Mouse (Mus musculus) bone marrow macrophage, adult 2 months (primary cell): ENCODE measurements around the gene Ssbp2. TPM values are rescaled to one million over a fixed set of nuclear protein-coding genes. Genes with fewer than 3 reads are reported as not detected.

ENCODE experiments used
- H3K27ac ChIP-seq: 2 replicates; pipeline ENCODE4 v1.5.1; 2012; ENCODE audit warnings: low read depth, low read length; ENCODE audit not compliant: insufficient read depth
- H3K4me1 ChIP-seq: 2 replicates; pipeline ENCODE4 v1.6.1; 2012; ENCODE audit warnings: low read length; ENCODE audit not compliant: control insufficient read depth, insufficient read depth
- H3K4me3 ChIP-seq: 2 replicates; pipeline ENCODE4 v1.5.1; 2012; ENCODE audit warnings: mild to moderate bottlenecking, low read length, moderate library complexity; ENCODE audit not compliant: insufficient read depth
- CTCF ChIP-seq: IDR thresholded peaks from 2 replicates; pipeline ENCODE4 v1.5.1; 2012; ENCODE audit warnings: low read depth, mild to moderate bottlenecking, low read length, moderate library complexity
- POLR2A ChIP-seq: IDR thresholded peaks from 2 replicates; pipeline ENCODE4 v1.6.1; 2012; ENCODE audit warnings: mild to moderate bottlenecking, low read depth, low read length, borderline replicate concordance
- polyA plus RNA-seq: library from polyadenylated mRNA; stranded (reverse); fragments of >200 nt; gene quantifications from 2 replicates; pipeline ENCODE4 v1.2.4, GENCODE M21; 2012; ENCODE audit not compliant: missing spikeins, insufficient read depth, insufficient read length

Ssbp2 gene
- polyA plus RNA-seq, 1 experiment: 8.5 TPM

- Histone ChIP-seq H3K4me3 (no peak overlapping the region), H3K27ac (no peak overlapping the region), H3K4me1 (no peaks in the 10 kb centered on the region)
- TF ChIP-seq CTCF (no peak), POLR2A (no peak)
These were observed 126.3 kb downstream of the Ssbp2 start for GRCm38 (mm10) chr13:91586368-91586767.

DNA sequence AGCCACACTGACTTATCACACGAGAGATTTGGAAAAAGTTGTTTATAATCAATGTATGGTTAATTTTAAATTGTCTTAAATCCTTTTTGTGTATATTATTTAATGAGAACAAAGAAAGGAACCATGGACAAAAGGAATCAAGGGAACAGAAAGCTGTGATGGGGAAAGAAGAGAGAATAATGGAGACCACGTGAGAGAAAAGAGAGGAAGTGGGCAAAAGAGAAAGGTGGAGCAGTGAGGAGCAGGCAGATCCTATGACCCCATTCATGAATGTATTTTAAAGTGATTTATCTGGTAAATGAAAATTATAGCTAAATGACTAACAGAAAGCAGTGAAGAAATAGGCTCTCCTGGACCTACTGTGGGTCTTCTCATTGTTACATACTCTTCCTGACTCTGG, 128.4 kb downstream of the Ssbp2 start:
- no peak for TF ChIP-seq CTCF
- TF ChIP-seq POLR2A: no peak

DNA sequence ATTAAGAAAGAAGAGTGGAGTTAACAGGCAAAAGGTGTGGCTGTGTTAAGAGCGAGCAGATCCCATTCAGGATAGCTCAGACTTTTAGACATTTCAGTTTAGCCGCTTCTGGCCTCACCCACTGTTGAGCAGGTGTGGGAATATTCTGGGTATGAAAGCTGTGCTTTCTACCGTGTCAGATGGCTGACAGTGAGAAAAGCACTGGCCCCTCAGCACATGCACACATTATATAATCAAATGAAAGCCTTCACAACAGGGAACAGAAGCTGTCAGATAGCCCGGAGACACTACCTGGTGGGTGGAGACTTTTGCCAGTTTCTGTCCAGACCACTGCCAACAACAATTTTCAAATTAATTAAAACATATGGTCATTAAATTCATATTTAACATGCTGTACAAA, 131.8 kb downstream of the Ssbp2 start:
- Histone ChIP-seq H3K4me1 (no peaks in the 10 kb centered on the region), H3K27ac (no peak overlapping the region), H3K4me3 (no peak overlapping the region)
- no peak for TF ChIP-seq CTCF
- no peak for TF ChIP-seq POLR2A

More for the DNA sequence above, 128.4 kb downstream of the Ssbp2 start:
- Histone ChIP-seq H3K4me1 (no peaks in the 10 kb centered on the region), H3K4me3 (no peak overlapping the region), H3K27ac (no peak overlapping the region)

DNA sequence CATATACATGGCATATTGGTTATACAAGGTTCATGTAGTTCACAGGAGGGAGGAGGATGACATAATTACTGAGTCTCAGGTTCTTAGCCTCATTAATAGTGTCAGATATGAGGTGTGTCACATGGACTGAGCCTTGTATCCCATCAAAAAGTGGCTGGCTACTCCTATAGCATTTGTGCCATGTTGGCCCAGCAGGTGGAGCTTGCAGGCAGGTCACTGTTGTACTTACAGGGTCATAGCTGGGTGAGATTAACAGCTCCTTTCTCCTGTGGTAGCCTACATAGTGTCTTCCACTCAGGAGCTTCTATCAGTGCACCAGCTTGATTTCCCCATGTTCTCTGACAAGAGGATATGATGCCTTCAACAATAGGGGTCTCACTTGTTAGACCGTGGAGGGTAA, 135.2 kb downstream of the Ssbp2 start:
- Histone ChIP-seq H3K4me1 (peaks cover 3% of the 10 kb centered on the region; the same call in 1 of the 2 replicates), H3K27ac (no peak overlapping the region), H3K4me3 (no peak overlapping the region)
- TF ChIP-seq CTCF (no peak), POLR2A (no peak)

DNA sequence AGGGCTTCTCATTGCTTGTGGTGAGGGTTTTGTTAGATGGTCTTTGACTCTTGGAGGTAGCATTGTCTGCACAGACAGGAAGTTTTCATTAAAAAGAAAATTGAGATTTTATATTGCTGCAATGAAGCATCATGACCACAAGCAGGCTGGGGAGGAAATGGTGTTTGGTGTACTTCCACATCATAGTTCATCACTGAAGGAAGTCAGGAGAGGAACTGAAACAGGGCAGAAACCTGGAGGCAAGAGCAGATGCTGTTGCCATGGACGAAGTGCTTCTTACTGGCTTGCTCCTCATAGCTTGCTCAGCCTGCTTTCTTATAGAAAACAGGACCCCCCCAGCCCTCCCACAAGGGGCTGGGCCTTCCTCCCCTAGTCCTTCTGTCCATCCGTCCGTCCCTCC, 139.5 kb downstream of the Ssbp2 start:
- no peak overlapping the region for H3K4me3 ChIP-seq
- no peak for TF ChIP-seq POLR2A
- no peak for TF ChIP-seq CTCF
- H3K27ac ChIP-seq: no peak overlapping the region
- H3K4me1 ChIP-seq: peaks cover 3% of the 10 kb centered on the region; the same call in 1 of the 2 replicates

- H3K27ac ChIP-seq: no peak overlapping the region
- TF ChIP-seq CTCF (no peak), POLR2A (no peak)
- no peaks in the 10 kb centered on the region for H3K4me1 ChIP-seq
- H3K4me3 ChIP-seq: no peak overlapping the region
These were observed 145.2 kb downstream of the Ssbp2 start for GRCm38 (mm10) chr13:91605043-91605840.

DNA sequence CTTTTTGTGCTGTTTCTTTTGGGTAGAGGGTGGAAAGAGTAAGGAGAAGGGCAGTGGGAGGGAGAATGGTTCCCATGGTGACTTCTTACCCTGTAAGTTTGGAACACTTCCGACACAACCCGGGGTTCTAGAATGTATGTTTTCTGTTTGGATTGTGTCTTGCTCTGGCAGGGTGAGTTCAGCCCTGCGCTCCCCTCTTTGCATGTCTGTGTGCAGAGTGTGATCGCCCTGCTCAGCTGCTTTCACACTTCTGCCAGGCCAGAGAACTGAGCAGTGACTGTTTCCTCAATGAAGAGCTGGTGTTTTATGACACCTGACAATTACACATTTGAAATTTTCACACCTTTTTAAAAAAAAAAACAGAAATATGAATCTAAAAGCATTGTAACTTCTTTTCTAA, 150.5 kb downstream of the Ssbp2 start:
- Histone ChIP-seq H3K4me3 (no peak overlapping the region), H3K27ac (no peak overlapping the region), H3K4me1 (no peaks in the 10 kb centered on the region)
- TF ChIP-seq POLR2A: no peak

DNA sequence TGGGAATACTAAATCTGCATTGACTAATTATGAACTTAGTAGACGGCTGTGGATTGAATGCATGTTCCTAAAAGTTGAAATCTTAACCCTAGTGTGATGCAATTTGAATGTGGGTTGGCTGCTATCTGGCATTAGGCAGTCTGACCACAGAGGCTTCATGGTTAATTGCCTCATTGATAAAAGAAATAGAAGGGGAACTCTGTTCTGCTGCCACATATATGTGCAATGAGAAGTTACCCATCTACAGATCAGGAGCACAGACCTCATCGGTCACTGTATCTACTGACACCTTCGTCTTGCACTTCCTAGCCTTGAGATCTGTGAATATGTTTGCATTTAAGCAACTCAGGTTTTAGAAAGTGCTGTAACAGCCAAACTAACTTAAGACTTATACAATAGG, 151.8 kb downstream of the Ssbp2 start:
- H3K27ac ChIP-seq: no peak overlapping the region
- H3K4me3 ChIP-seq: no peak overlapping the region
- no peaks in the 10 kb centered on the region for H3K4me1 ChIP-seq
- no peak for TF ChIP-seq POLR2A
- TF ChIP-seq CTCF: no peak

DNA sequence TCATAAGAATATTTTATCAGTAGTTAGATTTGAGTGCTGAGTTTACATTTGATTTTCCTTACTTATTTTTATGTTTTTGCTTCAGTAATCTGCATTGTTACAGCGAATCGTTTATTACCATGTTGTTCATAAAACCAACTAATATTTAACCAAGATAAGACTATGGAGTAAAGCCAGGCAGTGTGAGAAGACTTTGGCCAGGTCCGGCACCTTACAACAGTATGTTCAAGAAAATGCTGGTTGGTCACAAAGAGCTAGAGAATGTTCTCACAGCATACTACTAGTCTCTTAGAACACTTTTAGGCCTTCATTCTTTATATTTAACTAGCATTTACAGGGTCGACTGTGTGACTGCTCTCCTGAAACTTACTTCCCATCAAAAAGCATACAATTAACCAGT, 152.5 kb downstream of the Ssbp2 start:
- no peak for TF ChIP-seq POLR2A
- TF ChIP-seq CTCF: no peak
- Histone ChIP-seq H3K27ac (no peak overlapping the region), H3K4me3 (no peak overlapping the region), H3K4me1 (no peaks in the 10 kb centered on the region)

- Histone ChIP-seq H3K27ac (no peak overlapping the region), H3K4me1 (no peaks in the 10 kb centered on the region), H3K4me3 (no peak overlapping the region)
- TF ChIP-seq CTCF (no peak), POLR2A (no peak)
These were observed 156.0 kb downstream of the Ssbp2 start for GRCm38 (mm10) chr13:91616050-91616449.

DNA sequence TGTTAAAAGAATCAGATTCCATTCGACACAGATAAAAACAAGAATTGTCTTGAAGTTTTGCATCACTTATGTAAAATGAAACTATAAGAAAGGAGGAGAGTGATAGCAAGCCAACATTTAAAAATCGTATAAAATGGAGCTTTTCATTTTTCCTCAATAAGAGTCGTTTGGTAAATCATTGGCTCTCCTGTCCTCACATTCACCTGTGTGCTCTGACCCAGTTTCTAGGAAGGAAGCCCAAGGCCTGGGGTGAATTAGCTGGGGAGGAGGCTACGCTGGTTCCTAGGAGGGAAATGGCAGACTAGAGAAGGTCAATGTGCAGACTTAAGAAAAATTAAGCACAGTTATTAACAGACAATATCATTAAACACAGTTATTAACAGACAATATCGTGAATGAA, 156.8 kb downstream of the Ssbp2 start:
- Histone ChIP-seq H3K4me1 (no peaks in the 10 kb centered on the region), H3K27ac (no peak overlapping the region), H3K4me3 (no peak overlapping the region)
- TF ChIP-seq CTCF: no peak
- TF ChIP-seq POLR2A: no peak
